Mouse (Mus musculus): Measurements from ENCODE around the gene Angpt4.

DNA sequence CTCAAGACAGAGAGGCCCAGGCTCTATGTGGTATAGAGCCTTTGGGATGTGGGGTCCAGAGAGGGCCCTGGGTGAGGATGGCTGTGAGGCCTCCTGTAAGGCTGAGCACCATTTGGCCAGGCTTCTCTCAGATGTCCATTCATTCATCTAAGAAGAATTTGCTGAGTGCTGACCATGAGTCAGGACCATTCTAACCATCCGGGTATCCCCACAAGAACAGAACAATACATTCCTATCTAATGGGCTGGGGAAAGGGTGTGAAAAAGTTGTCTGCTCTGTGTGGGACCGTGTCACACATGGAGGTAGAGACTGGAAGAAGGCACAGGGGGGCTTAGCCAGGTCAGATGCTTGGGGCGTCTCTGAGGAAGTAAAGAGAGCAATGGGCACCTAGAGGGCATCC lies 741 bp downstream of the Angpt4 start:
- TF ChIP-seq POLR2A (IDR thresholded peaks at IDR 0.05; ENCODE audit: insufficient read depth, low read depth, low read length) (no peak), CTCF (IDR thresholded peaks at IDR 0.05) (no peak)

Measured in heart, adult 2 months (tissue).